Mouse (Mus musculus): Measurements from ENCODE around the gene Setdb1.

DNA sequence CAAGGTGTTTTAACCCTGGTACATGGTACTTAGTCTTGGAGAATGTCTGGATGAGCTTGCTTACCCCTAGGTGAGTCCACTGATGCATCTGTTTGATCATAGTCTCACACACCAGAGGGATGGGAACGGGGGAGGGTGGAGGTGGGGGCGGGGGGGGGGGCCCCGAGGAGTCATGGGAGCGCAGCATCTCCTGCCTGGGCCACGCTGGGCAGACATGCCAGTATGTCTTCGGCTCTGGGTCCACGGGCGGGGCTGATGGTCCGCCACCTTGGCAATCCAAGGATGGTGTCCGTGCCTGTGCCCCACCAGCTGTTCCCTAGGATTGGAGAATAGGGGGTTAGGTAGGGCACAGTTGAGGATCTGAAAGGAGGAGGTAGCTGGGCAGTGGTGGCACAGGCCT lies 16.2 kb upstream of the Setdb1 start:
- TF ChIP-seq EP300 (IDR thresholded peaks at IDR 0.05; ENCODE audit: low read length) (no peak), GABPA (IDR thresholded peaks at IDR 0.05; ENCODE audit: insufficient replicate concordance, low read depth, low read length) (no peak), NELFE (IDR thresholded peaks at IDR 0.05; ENCODE audit: low read depth, low read length) (no peak), CTCF (conservative IDR thresholded peaks at IDR 0.05 in 1 of 2, IDR thresholded peaks at IDR 0.05 in 1 of 2; ENCODE audit: low read depth in 2 of 2, low read length in 2 of 2) (no peak), NRF1 (IDR thresholded peaks at IDR 0.05; ENCODE audit: low read depth, low read length) (no peak), POLR2A (IDR thresholded peaks at IDR 0.05; ENCODE audit: low read depth, low read length) (no peak), CHD2 (IDR thresholded peaks at IDR 0.05; ENCODE audit: low read length) (no peak), MEF2A (IDR thresholded peaks at IDR 0.05; ENCODE audit: borderline replicate concordance, low read depth, low read length) (no peak), TBP (conservative IDR thresholded peaks at IDR 0.05; ENCODE audit: low read depth, low read length) (no peak)
